Mouse (Mus musculus): ENCODE data around the gene Arid4a.

- TF ChIP-seq CTCF (IDR thresholded peaks at IDR 0.05; ENCODE audit: low read depth): no peak
- TF ChIP-seq EP300 (optimal IDR thresholded peaks at IDR 0.05): no peak
These were observed 91.5 kb downstream of the Arid4a start for GRCm38 (mm10) chr12:71107216-71107771.

All from stomach, postnatal 0 days (tissue).